Mouse (Mus musculus) hindbrain, postnatal 0 days (tissue): ENCODE measurements at regions not wholly inside any gene's neighbourhood (a gene's known extent, or its start where the extent isn't known, plus 50 kb on each side); places are given as distances from the start of the nearest gene placed in this dataset.

Experiments
- ATAC-seq: fragments of 200-750 bp; cut with Nextera tagmentation; 2 replicates; pipeline ENCODE4 v1.8.0; 2017; ENCODE audit warnings: mild to moderate bottlenecking, moderate TSS enrichment, moderate library complexity
- DNase-seq: peaks from one replicate; pipeline ENCODE4 v3.0.0-alpha.2; 2015; ENCODE audit warnings: low spot score
- H3K27ac ChIP-seq: fragments of 300-500 bp; sonication (generic); 2 replicates; pipeline ENCODE4 v1.5.1; 2014; ENCODE audit warnings: mild to moderate bottlenecking
- H3K27me3 ChIP-seq: fragments of 300-500 bp; sonication (generic); 2 replicates; pipeline ENCODE4 v1.6.1; 2014; ENCODE audit warnings: low read length, mixed read lengths; ENCODE audit not compliant: insufficient read depth
- H3K36me3 ChIP-seq: fragments of 300-500 bp; sonication (generic); 2 replicates; pipeline ENCODE4 v1.6.1; 2014; ENCODE audit warnings: low read length, mixed read lengths; ENCODE audit not compliant: insufficient read depth
- H3K4me1 ChIP-seq: fragments of 300-500 bp; sonication (generic); 2 replicates; pipeline ENCODE4 v1.6.1; 2014; ENCODE audit warnings: antibody characterized with exemption, low read length, mixed read lengths; ENCODE audit not compliant: insufficient read depth
- H3K4me2 ChIP-seq: fragments of 300-500 bp; sonication (generic); 2 replicates; pipeline ENCODE4 v1.6.1; 2014; ENCODE audit warnings: low read depth, mild to moderate bottlenecking, low read length, moderate library complexity, mixed read lengths
- H3K4me3 ChIP-seq: fragments of 300-500 bp; sonication (generic); 2 replicates; pipeline ENCODE4 v1.5.1; 2014; ENCODE audit warnings: low read length
- H3K9ac ChIP-seq: fragments of 300-500 bp; sonication (generic); replicated peaks from 2 replicates; pipeline ENCODE4 v1.6.1; 2014; ENCODE audit warnings: mild to moderate bottlenecking, low read length, moderate library complexity, mixed read lengths
- H3K9me3 ChIP-seq: fragments of 300-500 bp; sonication (generic); 2 replicates; pipeline ENCODE4 v1.6.1; 2016; ENCODE audit warnings: low read length, mixed read lengths
- CTCF ChIP-seq: IDR thresholded peaks from 2 replicates; pipeline ENCODE4 v1.5.1; 2016; ENCODE audit warnings: antibody characterized with exemption, control low read depth, low read depth
- WGBS: fragments of 180-500 bp; shearing (Covaris S2); extraction: QIAGEN DNeasy Blood & Tissue Kit; methylation state at CpG from one replicate; pipeline ENCODE4 v1.1.7; 2014; 5-methylcytosine and 5-hydroxymethylcytosine counted together

DNA sequence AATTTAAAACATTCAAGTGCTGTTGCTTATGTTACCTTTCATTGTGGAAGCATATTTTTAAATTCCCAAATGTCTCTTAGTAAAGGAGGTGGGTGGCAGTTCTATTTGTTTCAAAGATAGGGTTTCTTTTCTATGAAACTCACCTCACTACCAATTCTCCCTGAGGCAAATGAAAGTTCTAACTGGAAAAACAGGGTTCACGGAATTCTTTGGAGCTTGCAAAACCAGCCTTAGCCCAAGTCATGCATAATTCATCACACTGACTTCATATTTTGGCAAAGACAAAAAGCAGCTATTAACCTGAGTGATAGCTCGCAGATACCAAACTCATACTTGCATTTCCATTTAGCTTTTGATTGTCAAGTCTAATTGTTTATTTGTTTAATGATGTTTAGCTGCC, 73.8 kb downstream of the Dio2 start:
- H3K4me3 ChIP-seq, result no peak overlapping the region
- no peaks in the 10 kb centered on the region for H3K27me3 ChIP-seq
- peak; percentile 13 for DNase-seq
- H3K36me3 ChIP-seq, result no peaks in the 10 kb centered on the region
- no peaks in the 10 kb centered on the region for H3K4me1 ChIP-seq
- no peak overlapping the region for H3K9ac ChIP-seq
- 31% methylated on average over 2 of the region's 2 CpGs for WGBS
- TF ChIP-seq CTCF, result no peak
- no peak overlapping the region for H3K4me2 ChIP-seq
- H3K9me3 ChIP-seq, result no peaks in the 10 kb centered on the region
- no peak overlapping the region for H3K27ac ChIP-seq
- ATAC-seq, result no peak

DNA sequence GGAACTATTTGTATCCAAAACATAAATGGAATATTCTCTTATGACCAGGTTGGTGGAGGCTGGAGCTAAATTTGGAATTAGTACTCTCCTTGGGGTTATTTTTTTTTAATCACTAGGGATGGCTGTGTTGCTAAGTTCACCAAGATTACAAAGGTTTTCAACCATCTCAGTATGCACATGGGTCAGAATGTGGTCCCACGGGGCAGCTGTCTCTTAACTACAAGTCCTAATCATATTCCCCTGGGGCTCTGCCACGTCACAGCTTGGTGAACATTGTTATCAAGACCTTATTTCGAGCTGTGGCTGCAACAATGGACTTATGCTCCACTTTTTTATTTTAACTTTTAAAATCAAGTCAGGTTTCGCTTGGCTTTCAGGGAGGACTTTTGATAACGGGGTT, 92.8 kb downstream of the Dio2 start:
- H3K4me3 ChIP-seq, result no peak overlapping the region
- no peak for DNase-seq
- no peak for TF ChIP-seq CTCF

DNA sequence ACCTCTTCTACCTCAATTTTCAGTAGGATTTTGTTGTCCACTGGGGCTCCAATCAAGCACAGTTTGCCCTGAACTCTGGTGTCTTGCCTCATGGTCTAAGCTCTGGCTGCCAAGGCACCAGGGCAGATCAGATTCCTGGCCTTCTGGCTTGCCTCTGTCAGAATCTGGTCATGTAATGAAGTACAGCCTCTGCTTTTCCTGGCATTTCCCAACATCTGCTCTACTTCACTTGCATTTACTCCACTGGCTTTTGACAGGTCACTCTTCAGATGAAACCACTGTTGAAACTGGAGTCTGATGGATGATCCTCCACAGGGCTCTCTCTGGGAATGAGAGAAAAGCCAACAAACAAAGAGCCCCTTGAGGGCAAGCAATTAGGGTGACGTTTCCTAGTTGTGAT, 94.3 kb downstream of the Dio2 start:
- Histone ChIP-seq H3K4me3 (no peak overlapping the region), H3K9ac (no peak overlapping the region), H3K4me2 (no peak overlapping the region), H3K4me1 (no peaks in the 10 kb centered on the region), H3K9me3 (no peaks in the 10 kb centered on the region), H3K27me3 (no peaks in the 10 kb centered on the region), H3K27ac (no peak overlapping the region), H3K36me3 (no peaks in the 10 kb centered on the region)
- DNase-seq (no peak), ATAC-seq (no peak)
- no peak for TF ChIP-seq CTCF
- 27% methylated on average over 1 of the region's 1 CpGs for WGBS

More for the DNA sequence above, 92.8 kb downstream of the Dio2 start:
- no peaks in the 10 kb centered on the region for H3K36me3 ChIP-seq
- no peak overlapping the region for H3K4me2 ChIP-seq
- 70% methylated on average over 5 of the region's 5 CpGs for WGBS
- ATAC-seq, result no peak
- no peaks in the 10 kb centered on the region for H3K4me1 ChIP-seq
- no peak overlapping the region for H3K27ac ChIP-seq
- no peaks in the 10 kb centered on the region for H3K27me3 ChIP-seq
- no peaks in the 10 kb centered on the region for H3K9me3 ChIP-seq
- H3K9ac ChIP-seq, result no peak overlapping the region

DNA sequence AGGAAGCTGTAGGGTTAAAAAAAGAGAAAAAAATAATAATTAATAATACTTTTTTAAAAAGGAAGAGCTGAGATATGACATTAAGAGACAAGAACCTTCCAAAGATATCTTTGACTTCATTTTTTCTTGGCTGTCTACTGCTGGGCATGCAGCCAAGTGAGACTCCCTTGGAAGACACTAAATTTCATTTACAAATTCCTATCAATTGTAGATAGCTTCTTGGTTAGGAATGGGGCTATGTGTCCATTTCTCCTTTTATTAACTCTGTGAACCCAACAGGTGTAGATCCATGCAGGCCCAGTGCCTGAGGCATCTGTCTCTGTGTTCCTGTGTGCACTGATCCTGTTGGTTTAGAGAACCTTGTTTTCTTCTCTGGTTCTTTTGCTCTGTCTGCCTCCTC, 113.4 kb downstream of the Dio2 start:
- H3K27me3 ChIP-seq, result no peaks in the 10 kb centered on the region
- H3K9me3 ChIP-seq, result no peaks in the 10 kb centered on the region
- no peak overlapping the region for H3K4me2 ChIP-seq
- no peak overlapping the region for H3K27ac ChIP-seq
- no peak for ATAC-seq
- H3K9ac ChIP-seq, result no peak overlapping the region
- TF ChIP-seq CTCF, result no peak
- no peak overlapping the region for H3K4me3 ChIP-seq
- no peaks in the 10 kb centered on the region for H3K4me1 ChIP-seq
- peak; percentile 17 for DNase-seq
- no peaks in the 10 kb centered on the region for H3K36me3 ChIP-seq

DNA sequence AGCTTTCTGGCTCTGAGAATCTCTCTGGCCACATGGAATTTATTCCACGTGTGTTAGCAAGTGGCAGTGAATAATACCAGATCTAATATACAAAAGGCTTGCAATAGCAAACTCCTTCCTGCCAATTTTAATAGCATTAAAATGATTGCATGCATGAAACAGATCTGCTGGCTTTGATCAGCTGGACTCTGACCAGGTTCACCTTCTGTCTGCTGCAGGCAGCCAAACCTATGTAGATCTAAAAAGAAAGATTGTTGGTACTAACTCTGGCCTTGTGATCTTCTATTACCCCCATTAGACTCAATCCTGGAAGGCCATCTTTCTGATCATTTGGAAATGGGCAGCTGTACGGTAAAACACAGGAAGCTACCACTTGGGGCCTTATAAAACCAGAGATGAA, 114.8 kb downstream of the Dio2 start:
- H3K27ac ChIP-seq, result no peak overlapping the region
- ATAC-seq, result no peak
- no peaks in the 10 kb centered on the region for H3K4me1 ChIP-seq
- no peak overlapping the region for H3K4me3 ChIP-seq
- no peak overlapping the region for H3K4me2 ChIP-seq
- H3K36me3 ChIP-seq, result no peaks in the 10 kb centered on the region
- no peaks in the 10 kb centered on the region for H3K9me3 ChIP-seq
- no peak for TF ChIP-seq CTCF
- DNase-seq, result peak; percentile 9
- H3K27me3 ChIP-seq, result no peaks in the 10 kb centered on the region
- H3K9ac ChIP-seq, result no peak overlapping the region
- WGBS, result 61% methylated on average over 2 of the region's 2 CpGs

DNA sequence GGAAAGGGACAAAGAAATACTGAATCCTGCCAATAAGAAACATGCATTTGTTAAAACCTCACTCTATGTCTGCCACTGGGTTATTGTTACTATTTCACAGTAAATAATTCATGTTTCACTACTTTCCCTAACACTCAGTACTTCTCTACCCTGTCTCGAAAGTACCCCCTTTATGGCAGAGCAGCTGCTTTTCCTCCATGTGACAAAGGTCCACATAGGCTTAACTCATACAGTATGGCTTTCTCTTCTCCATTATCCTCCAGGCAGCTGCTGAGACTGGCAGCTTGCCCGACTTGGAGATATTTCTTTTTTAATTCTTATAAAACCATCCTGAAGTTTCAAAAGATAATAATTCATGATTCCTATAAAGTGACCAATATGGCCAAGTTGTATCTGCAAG, 129.4 kb downstream of the Dio2 start:
- 70% methylated on average over 2 of the region's 2 CpGs for WGBS
- no peak for DNase-seq

DNA sequence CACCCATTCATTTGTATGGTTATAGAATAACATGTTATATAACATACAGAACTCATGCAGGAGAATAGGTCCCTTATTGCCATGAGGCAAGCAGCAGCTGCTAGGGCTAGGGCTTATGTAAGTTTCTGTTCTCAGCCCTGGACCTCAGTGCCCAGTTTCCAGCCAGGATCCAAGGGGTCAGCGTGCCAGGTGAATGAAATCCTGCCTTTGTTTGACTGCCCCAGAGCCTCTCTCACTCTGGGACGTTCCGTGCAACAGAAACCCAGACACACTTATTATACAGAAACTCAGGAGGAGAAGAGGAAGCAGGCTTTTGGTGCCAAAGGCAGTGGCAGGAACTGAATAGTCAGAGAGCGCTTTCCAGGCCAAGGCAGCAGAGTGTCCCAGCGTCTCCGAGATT, 130.3 kb downstream of the Dio2 start:
- H3K4me1 ChIP-seq, result no peaks in the 10 kb centered on the region
- DNase-seq (peak; percentile 29), ATAC-seq (peak; percentile 29; the same call in 1 of the 2 replicates)
- 64% methylated on average over 6 of the region's 6 CpGs for WGBS
- no peak overlapping the region for H3K4me2 ChIP-seq
- no peaks in the 10 kb centered on the region for H3K27me3 ChIP-seq
- no peak for TF ChIP-seq CTCF
- H3K36me3 ChIP-seq, result no peaks in the 10 kb centered on the region
- no peak overlapping the region for H3K27ac ChIP-seq
- H3K4me3 ChIP-seq, result no peak overlapping the region
- H3K9me3 ChIP-seq, result no peaks in the 10 kb centered on the region
- H3K9ac ChIP-seq, result no peak overlapping the region

More for the DNA sequence above, 129.4 kb downstream of the Dio2 start:
- Histone ChIP-seq H3K9me3 (no peaks in the 10 kb centered on the region), H3K4me3 (no peak overlapping the region), H3K4me1 (no peaks in the 10 kb centered on the region), H3K36me3 (no peaks in the 10 kb centered on the region), H3K4me2 (no peak overlapping the region), H3K9ac (no peak overlapping the region), H3K27me3 (no peaks in the 10 kb centered on the region), H3K27ac (no peak overlapping the region)
- no peak for TF ChIP-seq CTCF
- ATAC-seq, result no peak

DNA sequence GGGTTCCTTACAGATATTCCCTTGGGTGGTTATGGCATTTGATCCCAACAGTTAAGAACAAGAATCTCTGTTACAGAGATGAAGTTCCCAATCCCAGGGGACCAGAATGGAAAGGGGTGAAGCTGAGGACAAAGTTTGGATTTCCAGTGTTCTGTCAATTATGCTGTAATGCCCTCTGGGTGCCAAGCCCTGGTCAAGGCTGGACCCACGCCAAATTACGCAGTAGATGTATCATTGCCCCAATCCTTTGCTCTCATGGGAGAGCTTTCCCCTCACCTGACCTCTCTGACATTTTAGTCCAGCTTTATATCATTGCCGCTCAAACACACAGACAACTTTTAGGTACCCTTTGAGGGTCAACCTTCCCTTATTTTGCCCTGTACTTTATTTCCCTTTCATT, 158.2 kb downstream of the Dio2 start:
- H3K4me1 ChIP-seq, result no peaks in the 10 kb centered on the region
- no peak overlapping the region for H3K4me3 ChIP-seq
- no peak overlapping the region for H3K9ac ChIP-seq
- H3K4me2 ChIP-seq, result no peak overlapping the region
- H3K27ac ChIP-seq, result no peak overlapping the region
- no peak for TF ChIP-seq CTCF
- H3K36me3 ChIP-seq, result no peaks in the 10 kb centered on the region
- H3K27me3 ChIP-seq, result no peaks in the 10 kb centered on the region
- ATAC-seq (no peak), DNase-seq (no peak)
- 91% methylated on average over 3 of the region's 3 CpGs for WGBS
- H3K9me3 ChIP-seq, result no peaks in the 10 kb centered on the region
